Mouse (Mus musculus): ENCODE results near the gene Mtmr2. TPM values are rescaled to one million over a fixed set of nuclear protein-coding genes. Genes with fewer than 3 reads are reported as not detected.

Gene Mtmr2
- total RNA-seq, 1 experiment, result 45.3 TPM

DNA sequence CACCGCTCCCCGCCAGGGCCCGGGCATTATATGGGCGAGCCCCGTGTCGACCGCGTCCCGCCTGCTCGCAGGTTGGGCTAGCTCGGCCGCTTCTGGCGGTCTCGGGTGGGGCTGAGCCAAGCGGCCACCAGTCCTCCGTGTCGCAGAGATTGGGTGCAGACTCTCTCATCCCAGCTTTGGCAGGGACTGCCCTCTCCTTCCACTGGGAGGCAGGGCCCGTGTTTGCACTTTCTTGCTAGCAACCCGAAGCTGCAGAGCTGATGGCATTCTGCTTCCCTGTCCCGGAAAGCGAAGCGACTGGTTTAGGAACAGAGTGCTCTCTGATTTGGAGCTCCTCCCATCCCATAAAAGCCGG, 79.9 kb downstream of the Mtmr2 start:
- in situ Hi-C loops (cut with MboI; ENCODE audit: low sequenced_read_pairs in 2 of 2, unreplicated experiment in 2 of 2), result loop anchor here (25.0 kb wide), 2 partner anchors 984 to 1509 kb away; no protein-coding TSS in a partner anchor
- Histone ChIP-seq H3K4me3 (ENCODE audit: insufficient read depth in 1 of 2, low read depth in 1 of 2, low read length in 2 of 2, poor library complexity in 1 of 2, severe bottlenecking in 1 of 2) (peak overlapping the region; percentile 88 to 96), H3K9me3 (ENCODE audit: control insufficient read depth, insufficient read depth, low read depth, low read length) (no peaks in the 10 kb centered on the region), H3K27ac (ENCODE audit: insufficient read depth, low read depth, low read length, poor library complexity, severe bottlenecking) (peak overlapping the region; percentile 88), H3K4me1 (ENCODE audit: control insufficient read depth in 2 of 2, insufficient read depth in 2 of 2, low read length in 2 of 2, poor library complexity in 1 of 2) (0 out of 4 replicates have a peak, but pooled peaks cover 2 to 3% of the 10 kb centered on the region in 2 experiments), H3K36me3 (ENCODE audit: control insufficient read depth, insufficient read depth, low read length, poor library complexity, severe bottlenecking) (peaks cover 11% of the 10 kb centered on the region), H3K9ac (ENCODE audit: insufficient read depth, low read depth, low read length, poor library complexity, severe bottlenecking) (peak overlapping the region; percentile 97)
- TF ChIP-seq CHD2 (IDR thresholded peaks at IDR 0.05; ENCODE audit: low read depth, low read length), result no peak
- no peak for TF ChIP-seq HCFC1 (IDR thresholded peaks at IDR 0.05; ENCODE audit: borderline replicate concordance, insufficient read depth, low read length)
- TF ChIP-seq ZC3H11A (IDR thresholded peaks at IDR 0.05; ENCODE audit: borderline replicate concordance, low read depth, low read length), result no peak
- no peak for TF ChIP-seq MAFK (IDR thresholded peaks at IDR 0.05; ENCODE audit: insufficient read depth, low read depth, low read length)
- TF ChIP-seq ZNF384 (IDR thresholded peaks at IDR 0.05; ENCODE audit: low read depth, low read length), result no peak
- peak; percentile 33 for DNase-seq (ENCODE audit: low read depth, low spot score)

DNA sequence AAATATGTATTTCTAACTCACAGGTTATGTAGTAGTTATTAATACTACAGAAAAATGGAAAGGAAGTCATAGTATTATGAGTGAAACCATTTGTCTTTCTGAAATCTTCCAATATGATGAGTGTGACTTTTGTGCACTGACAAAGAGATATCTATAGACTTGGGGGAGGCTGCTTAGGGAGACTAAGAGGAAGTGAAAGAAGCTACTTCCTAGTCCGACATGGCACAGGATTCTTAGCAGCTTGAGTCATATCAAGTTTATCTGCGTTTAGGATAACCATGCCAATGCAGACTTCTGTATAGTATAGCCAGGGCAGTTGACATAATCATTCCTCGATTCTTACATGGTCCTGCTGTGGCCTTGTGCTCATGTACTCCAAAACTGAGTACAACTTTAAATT, 87.0 kb downstream of the Mtmr2 start:
- Histone ChIP-seq H3K9ac (ENCODE audit: insufficient read depth, low read depth, low read length, poor library complexity, severe bottlenecking) (no peak overlapping the region), H3K9me3 (ENCODE audit: control insufficient read depth, insufficient read depth, low read depth, low read length) (no peaks in the 10 kb centered on the region), H3K36me3 (ENCODE audit: control insufficient read depth, insufficient read depth, low read length, poor library complexity, severe bottlenecking) (peaks cover 22% of the 10 kb centered on the region), H3K27ac (ENCODE audit: insufficient read depth, low read depth, low read length, poor library complexity, severe bottlenecking) (no peak overlapping the region), H3K4me3 (ENCODE audit: insufficient read depth in 1 of 2, low read depth in 1 of 2, low read length in 2 of 2, poor library complexity in 1 of 2, severe bottlenecking in 1 of 2) (no peak overlapping the region), H3K4me1 (ENCODE audit: control insufficient read depth in 2 of 2, insufficient read depth in 2 of 2, low read length in 2 of 2, poor library complexity in 1 of 2) (no peaks in the 10 kb centered on the region)
- in situ Hi-C loops (cut with MboI; ENCODE audit: low sequenced_read_pairs in 2 of 2, unreplicated experiment in 2 of 2), result loop anchor here (25.0 kb wide), 2 partner anchors 977 to 1502 kb away; no protein-coding TSS in a partner anchor
- no peak for TF ChIP-seq MAFK (IDR thresholded peaks at IDR 0.05; ENCODE audit: insufficient read depth, low read depth, low read length)
- no peak for TF ChIP-seq CHD2 (IDR thresholded peaks at IDR 0.05; ENCODE audit: low read depth, low read length)
- TF ChIP-seq ZC3H11A (IDR thresholded peaks at IDR 0.05; ENCODE audit: borderline replicate concordance, low read depth, low read length), result no peak
- TF ChIP-seq ZNF384 (IDR thresholded peaks at IDR 0.05; ENCODE audit: low read depth, low read length), result no peak
- no peak for TF ChIP-seq HCFC1 (IDR thresholded peaks at IDR 0.05; ENCODE audit: borderline replicate concordance, insufficient read depth, low read length)
- DNase-seq (ENCODE audit: low read depth, low spot score), result no peak

DNA sequence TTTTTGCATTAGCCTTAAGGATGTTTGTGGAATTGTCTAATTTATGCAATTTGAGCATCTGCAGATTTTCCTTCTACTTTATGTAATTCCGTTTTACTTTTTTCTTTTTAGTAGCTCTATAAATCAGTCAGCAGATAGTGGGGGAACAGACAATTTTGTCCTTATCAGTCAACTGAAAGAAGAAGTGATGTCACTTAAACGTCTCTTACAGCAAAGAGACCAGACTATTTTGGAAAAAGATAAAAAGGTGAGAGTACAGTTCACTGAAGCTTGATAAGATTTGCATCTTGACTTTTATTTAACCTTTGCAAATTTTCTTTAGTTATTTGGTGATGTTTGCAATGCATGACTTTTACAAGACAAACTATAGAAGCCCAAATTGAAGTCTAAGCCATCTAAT, 88.5 kb downstream of the Mtmr2 start:
- H3K9me3 ChIP-seq (ENCODE audit: control insufficient read depth, insufficient read depth, low read depth, low read length), result no peaks in the 10 kb centered on the region
- no peak overlapping the region for H3K9ac ChIP-seq (ENCODE audit: insufficient read depth, low read depth, low read length, poor library complexity, severe bottlenecking)
- no peak overlapping the region for H3K4me3 ChIP-seq (ENCODE audit: insufficient read depth in 1 of 2, low read depth in 1 of 2, low read length in 2 of 2, poor library complexity in 1 of 2, severe bottlenecking in 1 of 2)
- TF ChIP-seq CHD2 (IDR thresholded peaks at IDR 0.05; ENCODE audit: low read depth, low read length), result no peak
- H3K27ac ChIP-seq (ENCODE audit: insufficient read depth, low read depth, low read length, poor library complexity, severe bottlenecking), result no peak overlapping the region
- no peak for DNase-seq (ENCODE audit: low read depth, low spot score)
- H3K4me1 ChIP-seq (ENCODE audit: control insufficient read depth in 2 of 2, insufficient read depth in 2 of 2, low read length in 2 of 2, poor library complexity in 1 of 2), result no peaks in the 10 kb centered on the region
- H3K36me3 ChIP-seq (ENCODE audit: control insufficient read depth, insufficient read depth, low read length, poor library complexity, severe bottlenecking), result peaks cover 16% of the 10 kb centered on the region
- in situ Hi-C loops (cut with MboI; ENCODE audit: low sequenced_read_pairs in 2 of 2, unreplicated experiment in 2 of 2), result loop anchor here (25.0 kb wide), 2 partner anchors 976 to 1501 kb away; no protein-coding TSS in a partner anchor

DNA sequence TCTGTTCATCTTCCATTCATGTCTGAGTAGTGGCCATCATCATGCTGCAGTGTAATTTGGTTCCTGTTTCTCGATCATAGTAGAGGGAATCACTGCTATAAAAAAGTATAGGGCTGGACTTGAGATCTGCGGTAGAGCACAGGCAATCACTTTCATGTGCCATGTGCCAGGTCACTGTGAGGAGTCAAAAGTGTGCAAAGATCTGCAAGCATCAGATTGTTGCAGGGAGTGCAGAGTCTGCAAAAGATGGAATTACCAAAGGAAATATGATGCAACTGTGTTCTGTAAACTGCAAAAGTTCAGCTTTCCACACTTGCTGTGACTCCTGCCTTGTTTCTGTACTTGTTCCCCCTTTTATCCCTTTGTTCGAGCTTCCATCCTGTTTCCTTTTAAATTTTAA, 99.4 kb downstream of the Mtmr2 start:
- in situ Hi-C loops (cut with MboI; ENCODE audit: low sequenced_read_pairs in 2 of 2, unreplicated experiment in 2 of 2), result loop anchor here (25.0 kb wide), 2 partner anchors 965 to 1490 kb away; no protein-coding TSS in a partner anchor
- Histone ChIP-seq H3K4me1 (ENCODE audit: control insufficient read depth in 2 of 2, insufficient read depth in 2 of 2, low read length in 2 of 2, poor library complexity in 1 of 2) (peaks cover 0 to 3% of the 10 kb centered on the region in 2 experiments; a peak in 1 of 4 replicates), H3K9me3 (ENCODE audit: control insufficient read depth, insufficient read depth, low read depth, low read length) (no peaks in the 10 kb centered on the region), H3K4me3 (ENCODE audit: insufficient read depth in 1 of 2, low read depth in 1 of 2, low read length in 2 of 2, poor library complexity in 1 of 2, severe bottlenecking in 1 of 2) (no peak overlapping the region), H3K9ac (ENCODE audit: insufficient read depth, low read depth, low read length, poor library complexity, severe bottlenecking) (no peak overlapping the region), H3K27ac (ENCODE audit: insufficient read depth, low read depth, low read length, poor library complexity, severe bottlenecking) (no peak overlapping the region), H3K36me3 (ENCODE audit: control insufficient read depth, insufficient read depth, low read length, poor library complexity, severe bottlenecking) (peaks cover 6% of the 10 kb centered on the region)
- no peak for DNase-seq (ENCODE audit: low read depth, low spot score)
- TF ChIP-seq HCFC1 (IDR thresholded peaks at IDR 0.05; ENCODE audit: borderline replicate concordance, insufficient read depth, low read length) (no peak), ZC3H11A (IDR thresholded peaks at IDR 0.05; ENCODE audit: borderline replicate concordance, low read depth, low read length) (no peak), ZNF384 (IDR thresholded peaks at IDR 0.05; ENCODE audit: low read depth, low read length) (no peak), CHD2 (IDR thresholded peaks at IDR 0.05; ENCODE audit: low read depth, low read length) (no peak), MAFK (IDR thresholded peaks at IDR 0.05; ENCODE audit: insufficient read depth, low read depth, low read length) (no peak)

All from ES-E14 (cell line).